Mouse (Mus musculus) kidney, embryonic 15.5 days (tissue): ENCODE data around the gene Mapk6. TPM values are rescaled to one million over a fixed set of nuclear protein-coding genes. Genes with fewer than 3 reads are reported as not detected.

Experiments
- ATAC-seq: fragments of 200-750 bp; cut with Nextera tagmentation; replicated peaks from 2 replicates; pipeline ENCODE4 v1.8.0; 2017; ENCODE audit warnings: moderate TSS enrichment; ENCODE audit not compliant: low FRiP score
- H3K27ac ChIP-seq: fragments of 300-500 bp; sonication (generic); 2 replicates; pipeline ENCODE4 v1.5.1; 2015; ENCODE audit warnings: mild to moderate bottlenecking, inconsistent platforms
- H3K27me3 ChIP-seq: fragments of 300-500 bp; sonication (generic); 2 replicates; pipeline ENCODE4 v1.6.1; 2015; ENCODE audit warnings: inconsistent platforms
- H3K36me3 ChIP-seq: fragments of 300-500 bp; sonication (generic); 2 replicates; pipeline ENCODE4 v1.6.1; 2015; ENCODE audit warnings: inconsistent platforms
- H3K4me1 ChIP-seq: fragments of 300-500 bp; sonication (generic); 2 replicates; pipeline ENCODE4 v1.6.1; 2015; ENCODE audit warnings: inconsistent platforms
- H3K4me2 ChIP-seq: fragments of 300-500 bp; sonication (generic); 2 replicates; pipeline ENCODE4 v1.6.1; 2015; ENCODE audit warnings: moderate library complexity, mild to moderate bottlenecking, inconsistent platforms
- H3K4me3 ChIP-seq: fragments of 300-500 bp; sonication (generic); replicated peaks from 2 replicates; pipeline ENCODE4 v1.5.1; 2015; ENCODE audit warnings: mild to moderate bottlenecking, inconsistent platforms
- H3K9ac ChIP-seq: fragments of 300-500 bp; sonication (generic); 2 replicates; pipeline ENCODE4 v1.6.1; 2015; ENCODE audit warnings: mild to moderate bottlenecking, inconsistent platforms
- H3K9me3 ChIP-seq: fragments of 300-500 bp; sonication (generic); replicated peaks from 2 replicates; pipeline ENCODE4 v1.6.1; 2016; ENCODE audit warnings: inconsistent platforms
- WGBS: fragments of 180-500 bp; shearing (Covaris S2); methylation state at CpG from one replicate; pipeline ENCODE4 v1.1.7; 2015; ENCODE audit warnings: mixed read lengths; 5-methylcytosine and 5-hydroxymethylcytosine counted together
- polyA plus RNA-seq: library from polyadenylated mRNA; unstranded; fragments of >200 nt; fragmentation: Nextera tagmentation; extraction: Ambion mirVana; gene quantifications from 2 replicates; pipeline ENCODE4 v1.2.1, GENCODE M21; 2015

Mapk6 gene
- polyA plus RNA-seq, 1 experiment from 2014 or later: 59.6 TPM

GRCm38 (mm10) chr9:75400639-75401038, 9.2 kb downstream of the Mapk6 start:
- H3K27me3 ChIP-seq: no peaks in the 10 kb centered on the region
- H3K4me3 ChIP-seq: no peak overlapping the region
- peaks cover 29% of the 10 kb centered on the region for H3K36me3 ChIP-seq
- 69% methylated on average over 5 of the region's 5 CpGs for WGBS
- H3K4me2 ChIP-seq: no peak overlapping the region
- no peaks in the 10 kb centered on the region for H3K9me3 ChIP-seq
- H3K4me1 ChIP-seq: peaks cover 36% of the 10 kb centered on the region
- H3K9ac ChIP-seq: no peak overlapping the region
- no peak overlapping the region for H3K27ac ChIP-seq
- ATAC-seq: no peak

- Histone ChIP-seq H3K4me3 (no peak overlapping the region), H3K4me2 (no peak overlapping the region), H3K27me3 (no peaks in the 10 kb centered on the region), H3K9me3 (no peaks in the 10 kb centered on the region), H3K9ac (no peak overlapping the region), H3K36me3 (peaks cover 41% of the 10 kb centered on the region), H3K27ac (no peak overlapping the region), H3K4me1 (peaks cover 23% of the 10 kb centered on the region)
- ATAC-seq: no peak
- 87% methylated on average over 4 of the region's 4 CpGs for WGBS
Observed at GRCm38 (mm10) chr9:75399069-75399468, 10.7 kb downstream of the Mapk6 start.

GRCm38 (mm10) chr9:75395971-75396370, 13.8 kb downstream of the Mapk6 start:
- Histone ChIP-seq H3K4me3 (no peak overlapping the region), H3K27ac (no peak overlapping the region), H3K9me3 (no peaks in the 10 kb centered on the region), H3K4me1 (0 out of 2 replicates have a peak, but pooled peaks cover 5% of the 10 kb centered on the region), H3K4me2 (no peak overlapping the region), H3K9ac (no peak overlapping the region), H3K36me3 (peaks cover 69% of the 10 kb centered on the region), H3K27me3 (no peaks in the 10 kb centered on the region)
- ATAC-seq: no peak
- WGBS: 78% methylated on average over 6 of the region's 6 CpGs

GRCm38 (mm10) chr9:75393251-75393650, 16.6 kb downstream of the Mapk6 start:
- Histone ChIP-seq H3K9ac (no peak overlapping the region), H3K27me3 (no peaks in the 10 kb centered on the region), H3K4me2 (no peak overlapping the region), H3K9me3 (no peaks in the 10 kb centered on the region), H3K4me3 (no peak overlapping the region), H3K4me1 (no peaks in the 10 kb centered on the region), H3K36me3 (peaks cover 91% of the 10 kb centered on the region), H3K27ac (no peak overlapping the region)
- 86% methylated on average over 12 of the region's 12 CpGs for WGBS
- ATAC-seq: no peak

- WGBS: 84% methylated on average over 9 of the region's 9 CpGs
- Histone ChIP-seq H3K4me3 (no peak overlapping the region), H3K36me3 (peaks cover 40% of the 10 kb centered on the region), H3K27me3 (no peaks in the 10 kb centered on the region), H3K27ac (no peak overlapping the region), H3K9me3 (no peaks in the 10 kb centered on the region), H3K4me2 (no peak overlapping the region), H3K9ac (no peak overlapping the region), H3K4me1 (no peaks in the 10 kb centered on the region)
- no peak for ATAC-seq
Observed at GRCm38 (mm10) chr9:75385218-75385974, 24.4 kb downstream of the Mapk6 start.

GRCm38 (mm10) chr9:75384337-75384962, 25.4 kb downstream of the Mapk6 start:
- no peaks in the 10 kb centered on the region for H3K9me3 ChIP-seq
- H3K4me2 ChIP-seq: no peak overlapping the region
- no peaks in the 10 kb centered on the region for H3K27me3 ChIP-seq
- H3K4me3 ChIP-seq: no peak overlapping the region
- ATAC-seq: no peak
- H3K27ac ChIP-seq: no peak overlapping the region
- H3K36me3 ChIP-seq: peaks cover 33% of the 10 kb centered on the region
- WGBS: 84% methylated on average over 3 of the region's 3 CpGs
- H3K4me1 ChIP-seq: no peaks in the 10 kb centered on the region
- H3K9ac ChIP-seq: no peak overlapping the region

- ATAC-seq: no peak
- H3K4me3 ChIP-seq: no peak overlapping the region
- H3K9me3 ChIP-seq: no peaks in the 10 kb centered on the region
- no peaks in the 10 kb centered on the region for H3K27me3 ChIP-seq
- H3K4me1 ChIP-seq: no peaks in the 10 kb centered on the region
- H3K9ac ChIP-seq: no peak overlapping the region
- H3K27ac ChIP-seq: no peak overlapping the region
- H3K36me3 ChIP-seq: peaks cover 26% of the 10 kb centered on the region
- no peak overlapping the region for H3K4me2 ChIP-seq
- 80% methylated on average over 9 of the region's 9 CpGs for WGBS
Observed at GRCm38 (mm10) chr9:75383785-75384184, 26.0 kb downstream of the Mapk6 start.

- Histone ChIP-seq H3K36me3 (peaks cover 19% of the 10 kb centered on the region), H3K27ac (no peak overlapping the region), H3K9ac (no peak overlapping the region), H3K4me1 (no peaks in the 10 kb centered on the region), H3K4me3 (no peak overlapping the region), H3K9me3 (no peaks in the 10 kb centered on the region), H3K4me2 (no peak overlapping the region), H3K27me3 (no peaks in the 10 kb centered on the region)
- ATAC-seq: no peak
- 87% methylated on average over 14 of the region's 14 CpGs for WGBS
Observed at GRCm38 (mm10) chr9:75382825-75383224, 27.0 kb downstream of the Mapk6 start.

GRCm38 (mm10) chr9:75378774-75379173, 31.0 kb downstream of the Mapk6 start:
- Histone ChIP-seq H3K9ac (no peak overlapping the region), H3K36me3 (no peaks in the 10 kb centered on the region), H3K4me1 (no peaks in the 10 kb centered on the region), H3K27ac (no peak overlapping the region), H3K27me3 (no peaks in the 10 kb centered on the region), H3K9me3 (no peaks in the 10 kb centered on the region), H3K4me3 (no peak overlapping the region), H3K4me2 (no peak overlapping the region)
- ATAC-seq: no peak
- WGBS: 75% methylated on average over 2 of the region's 2 CpGs

GRCm38 (mm10) chr9:75376428-75376827, 33.4 kb downstream of the Mapk6 start:
- Histone ChIP-seq H3K4me3 (no peak overlapping the region), H3K4me1 (no peaks in the 10 kb centered on the region), H3K9me3 (no peaks in the 10 kb centered on the region), H3K9ac (no peak overlapping the region), H3K4me2 (no peak overlapping the region), H3K36me3 (no peaks in the 10 kb centered on the region), H3K27me3 (no peaks in the 10 kb centered on the region), H3K27ac (no peak overlapping the region)
- 81% methylated on average over 1 of the region's 1 CpGs for WGBS
- no peak for ATAC-seq

- Histone ChIP-seq H3K9me3 (no peaks in the 10 kb centered on the region), H3K27ac (no peak overlapping the region), H3K27me3 (no peaks in the 10 kb centered on the region), H3K9ac (no peak overlapping the region), H3K4me2 (no peak overlapping the region), H3K4me1 (no peaks in the 10 kb centered on the region), H3K4me3 (no peak overlapping the region), H3K36me3 (no peaks in the 10 kb centered on the region)
- WGBS: 93% methylated on average over 9 of the region's 9 CpGs
- no peak for ATAC-seq
Observed at GRCm38 (mm10) chr9:75375606-75376005, 34.2 kb downstream of the Mapk6 start.

- 80% methylated on average over 3 of the region's 3 CpGs for WGBS
- Histone ChIP-seq H3K9me3 (no peaks in the 10 kb centered on the region), H3K27me3 (no peaks in the 10 kb centered on the region), H3K4me3 (no peak overlapping the region), H3K36me3 (no peaks in the 10 kb centered on the region), H3K4me2 (no peak overlapping the region), H3K4me1 (0 out of 2 replicates have a peak, but pooled peaks cover 2% of the 10 kb centered on the region), H3K27ac (no peak overlapping the region), H3K9ac (no peak overlapping the region)
- no peak for ATAC-seq
Observed at GRCm38 (mm10) chr9:75368779-75369178, 41.0 kb downstream of the Mapk6 start.
